ENCODE assay signal across 10 mouse cellular contexts in the genomic region with DNA sequence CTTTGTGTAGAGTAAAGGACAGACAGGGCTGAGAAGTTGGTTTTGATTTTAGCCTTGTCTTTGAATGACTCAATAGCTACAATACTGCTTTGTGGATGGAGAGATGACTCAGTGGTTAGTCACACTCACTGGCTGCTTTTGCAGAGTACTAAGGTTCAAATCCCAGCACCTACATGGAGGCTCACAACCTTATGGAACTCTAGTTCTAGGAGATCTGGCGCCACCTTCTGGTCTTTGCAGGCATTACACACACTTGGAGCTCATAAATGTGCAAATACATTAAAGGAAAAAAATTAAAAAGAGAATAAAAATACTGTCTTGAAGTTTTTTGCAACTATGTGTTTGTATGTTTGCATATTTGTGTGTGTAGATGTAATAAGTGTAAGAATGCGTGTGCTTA. TPM values are rescaled to one million over a fixed set of nuclear protein-coding genes. Genes with fewer than 3 reads are reported as not detected.
A peak's percentile ranks its signal among the peaks of the same experiment; 100 is the strongest.
DNase-seq lines count a peak whose midpoint lies in the region; ATAC-seq and TF ChIP-seq lines count a peak whose summit lies in the region.
"Had no signal": no experiment of that assay in that cellular context is flagged by ENCODE, and none has a peak within 500 bp of the region (broad histone marks: within the 10 kb centered on the region; RNA-seq: fewer than 3 reads in every experiment).

No protein-coding gene starts in this region.

- H3K27ac ChIP-seq in kidney, adult 2 months (ENCODE audit: insufficient read depth, low read depth, low read length), result no peak overlapping the region
- H3K27ac ChIP-seq in kidney, embryonic 15.5 days, result no peak overlapping the region
- no peak overlapping the region for H3K27ac ChIP-seq in spleen, adult 2 months (ENCODE audit: insufficient read depth, low read length)
- H3K27ac ChIP-seq: liver, embryonic 15.5 days; stomach, embryonic 15.5 days had no signal

- 76% methylated on average over 2 of the region's 2 CpGs for WGBS in kidney, adult 2 months
- 74% methylated on average over 2 of the region's 2 CpGs for WGBS in kidney, embryonic 15.5 days
- WGBS in spleen, adult 2 months, result 84% methylated on average over 2 of the region's 2 CpGs

- no peaks in the 10 kb centered on the region for H3K4me1 ChIP-seq in kidney, adult 2 months (ENCODE audit: control insufficient read depth, insufficient read depth, low read length)
- H3K4me1 ChIP-seq in kidney, embryonic 15.5 days, result no peaks in the 10 kb centered on the region
- H3K4me1 ChIP-seq in E14TG2a.4 (replicated peaks; ENCODE audit: low read depth, low read length), result peaks cover 79% of the 10 kb centered on the region
- H3K4me1 ChIP-seq in spleen, adult 2 months (ENCODE audit: control insufficient read depth, insufficient read depth, insufficient read length), result no peaks in the 10 kb centered on the region
- H3K4me1 ChIP-seq: stomach, embryonic 15.5 days had no signal

- peak; percentile 42 for TF ChIP-seq CTCF in kidney, adult 2 months (conservative IDR thresholded peaks at IDR 0.05; ENCODE audit: insufficient read depth, insufficient read length, low read depth, low read length)
- TF ChIP-seq CTCF in E14TG2a.4 (conservative IDR thresholded peaks at IDR 0.05; ENCODE audit: low read length), result peak; percentile 94
- peak; percentile 23; the same call in 1 of the 2 replicates for TF ChIP-seq CTCF in spleen, adult 2 months (IDR thresholded peaks at IDR 0.05; ENCODE audit: extremely low read depth, insufficient read depth, insufficient read length, insufficient replicate concordance)

- no peak for TF ChIP-seq POLR2A in kidney, adult 2 months (IDR thresholded peaks at IDR 0.05; ENCODE audit: low read depth, low read length)
- no peak for TF ChIP-seq POLR2A in spleen, adult 2 months (IDR thresholded peaks at IDR 0.05; ENCODE audit: low read depth, low read length)

- ATAC-seq in kidney, embryonic 15.5 days (replicated peaks; ENCODE audit: low FRiP score), result no peak
- no peak for ATAC-seq in granulocyte monocyte progenitor cell, adult 5-6 weeks (replicated peaks; ENCODE audit: poor library complexity, severe bottlenecking)

- H3K9me3 ChIP-seq in kidney, embryonic 15.5 days (replicated peaks), result 0 out of 2 replicates have a peak, but pooled peaks cover 6% of the 10 kb centered on the region
- H3K9me3 ChIP-seq in E14TG2a.4 (ENCODE audit: low read length), result no peaks in the 10 kb centered on the region
- H3K9me3 ChIP-seq: liver, embryonic 15.5 days; stomach, embryonic 15.5 days had no signal

- no peaks in the 10 kb centered on the region for H3K27me3 ChIP-seq in kidney, adult 2 months (replicated peaks; ENCODE audit: control insufficient read depth, insufficient read depth, low read length)
- no peaks in the 10 kb centered on the region for H3K27me3 ChIP-seq in kidney, embryonic 15.5 days
- H3K27me3 ChIP-seq in E14TG2a.4 (ENCODE audit: insufficient read depth, low read length), result no peaks in the 10 kb centered on the region
- H3K27me3 ChIP-seq in spleen, adult 2 months (ENCODE audit: control insufficient read depth, insufficient read depth, low read length), result no peaks in the 10 kb centered on the region
- H3K27me3 ChIP-seq: liver, embryonic 15.5 days; stomach, embryonic 15.5 days had no signal

- no peak overlapping the region for H3K4me3 ChIP-seq in kidney, adult 2 months (ENCODE audit: insufficient read depth, low read depth, low read length)
- H3K4me3 ChIP-seq in kidney, embryonic 15.5 days (replicated peaks), result no peak overlapping the region
- no peak overlapping the region for H3K4me3 ChIP-seq in E14TG2a.4 (replicated peaks; ENCODE audit: low read length)
- H3K4me3 ChIP-seq in spleen, adult 2 months (ENCODE audit: extremely low read depth, insufficient read depth, insufficient read length), result no peak overlapping the region
- H3K4me3 ChIP-seq: liver, embryonic 15.5 days; stomach, embryonic 15.5 days had no signal

- peaks cover 7% of the 10 kb centered on the region for H3K36me3 ChIP-seq in kidney, adult 2 months (ENCODE audit: control insufficient read depth, insufficient read depth, low read length)
- H3K36me3 ChIP-seq in kidney, embryonic 15.5 days, result peaks cover 73% of the 10 kb centered on the region
- peaks cover 80% of the 10 kb centered on the region for H3K36me3 ChIP-seq in E14TG2a.4 (ENCODE audit: insufficient read depth, low read length)
- peaks cover 15% of the 10 kb centered on the region for H3K36me3 ChIP-seq in spleen, adult 2 months (ENCODE audit: control insufficient read depth, insufficient read depth, low read length)

- peak; percentile 21 for DNase-seq in kidney, adult 2 months
- DNase-seq in c-Kit-negative CD71-positive TER-119-positive erythroid progenitor cells, embryonic 14.5 days (ENCODE audit: low read depth, low spot score), result peak; percentile 62
- DNase-seq in spleen, adult 2 months (ENCODE audit: low read depth in 1 of 2, low spot score in 2 of 2), result peak; percentile 23 to 26
- DNase-seq in frontal cortex, postnatal 10 days (ENCODE audit: low spot score in 2 of 2), result no peak
- DNase-seq in urinary bladder, postnatal 25 days (ENCODE audit: low spot score), result no peak

- H3K4me2 ChIP-seq in kidney, embryonic 15.5 days, result no peak overlapping the region
- H3K4me2 ChIP-seq: liver, embryonic 15.5 days; stomach, embryonic 15.5 days had no signal

- no peak overlapping the region for H3K9ac ChIP-seq in kidney, embryonic 15.5 days
- H3K9ac ChIP-seq: liver, embryonic 15.5 days; stomach, embryonic 15.5 days had no signal

RNA-seq across cellular contexts. Expression of gene Aldh8a1, which starts 39.9 kb away (rescaled TPM):
- 238 and 267 TPM in 2 replicates for polyA plus RNA-seq in kidney, adult 2 months (2012; rRNA removed)
- 2.9 and 3.5 TPM in 2 replicates for polyA plus RNA-seq in kidney, embryonic 15.5 days (2015; fragmentation: Nextera tagmentation; extraction: Ambion mirVana)
- polyA plus RNA-seq in spleen, adult 2 months (2012; rRNA removed), result 0.06 TPM in 1 of 2 replicates, not detected in the other
- not detected in 2 replicates for total RNA-seq in granulocyte monocyte progenitor cell, adult 5-6 weeks (2014; fragmentation: Nextera tagmentation)
- not detected in 2 replicates for total RNA-seq in granulocyte monocyte progenitor cell, adult 5-6 weeks (2017)

RNA-seq across cellular contexts. Expression of gene Hbs1l, which starts 41.4 kb away (rescaled TPM):
- 14.0 and 17.9 TPM in 2 replicates for polyA plus RNA-seq in kidney, adult 2 months (2012; rRNA removed)
- polyA plus RNA-seq in kidney, embryonic 15.5 days (2015; fragmentation: Nextera tagmentation; extraction: Ambion mirVana), result 94.7 TPM in 2 replicates
- 7.6 and 9.3 TPM in 2 replicates for polyA plus RNA-seq in spleen, adult 2 months (2012; rRNA removed)
- 53.8 and 73.3 TPM in 2 replicates for total RNA-seq in granulocyte monocyte progenitor cell, adult 5-6 weeks (2014; fragmentation: Nextera tagmentation)
- 81.5 and 87.9 TPM in 2 replicates for total RNA-seq in granulocyte monocyte progenitor cell, adult 5-6 weeks (2017)

Comparison
In these comparisons a context has a peak if more than half of its experiments do, and no peak if none do; other contexts are left out.
1. RNA of gene Aldh8a1, which starts 39.9 kb away (polyA plus RNA-seq): 238 to 267 TPM in kidney, adult 2 months; 2.9 to 3.5 TPM in kidney, embryonic 15.5 days and 0.06 TPM in spleen, adult 2 months; every median in the first group is over 10 times any median in the second.
2. DNase-seq: peak in kidney, adult 2 months (single experiment), c-Kit-negative CD71-positive TER-119-positive erythroid progenitor cells, embryonic 14.5 days (single experiment) and spleen, adult 2 months (2 of 2); none in frontal cortex, postnatal 10 days (0 of 2) and urinary bladder, postnatal 25 days (single experiment).
3. CTCF ChIP-seq: peak in every context shown above with its lines; median percentile 94 in E14TG2a.4; 42 in kidney, adult 2 months; 23 in spleen, adult 2 months.